Mouse (Mus musculus): ENCODE results near the gene Gbf1.

- TF ChIP-seq POLR2A (IDR thresholded peaks at IDR 0.05; ENCODE audit: insufficient read depth, low read depth, low read length) (no peak), CTCF (IDR thresholded peaks at IDR 0.05) (no peak)
Observed at GRCm38 (mm10) chr19:46165950-46166349, 13.6 kb downstream of the Gbf1 start.
